Mouse (Mus musculus): ENCODE data around the gene Palld. TPM values are rescaled to one million over a fixed set of nuclear protein-coding genes. Genes with fewer than 3 reads are reported as not detected.

Gene Palld
- total RNA-seq, 2 experiments from 2014 or later, result 280 to 283 TPM

- intact Hi-C loops (cut with DNase I), result no loop called here
Observed at GRCm38 (mm10) chr8:61696846-61697455, 205.5 kb downstream of the Palld start.

GRCm38 (mm10) chr8:61695416-61695815, 207.1 kb downstream of the Palld start:
- DNase-seq, result no peak
- intact Hi-C loops (cut with DNase I), result no loop called here

More at GRCm38 (mm10) chr8:61696846-61697455, 205.5 kb downstream of the Palld start:
- no peak for DNase-seq

- intact Hi-C loops (cut with DNase I), result no loop called here
- no peak for DNase-seq
Observed at GRCm38 (mm10) chr8:61692866-61693265, 209.6 kb downstream of the Palld start.

GRCm38 (mm10) chr8:61692129-61692528, 210.4 kb downstream of the Palld start:
- no peak for DNase-seq
- intact Hi-C loops (cut with DNase I), result no loop called here

DNA sequence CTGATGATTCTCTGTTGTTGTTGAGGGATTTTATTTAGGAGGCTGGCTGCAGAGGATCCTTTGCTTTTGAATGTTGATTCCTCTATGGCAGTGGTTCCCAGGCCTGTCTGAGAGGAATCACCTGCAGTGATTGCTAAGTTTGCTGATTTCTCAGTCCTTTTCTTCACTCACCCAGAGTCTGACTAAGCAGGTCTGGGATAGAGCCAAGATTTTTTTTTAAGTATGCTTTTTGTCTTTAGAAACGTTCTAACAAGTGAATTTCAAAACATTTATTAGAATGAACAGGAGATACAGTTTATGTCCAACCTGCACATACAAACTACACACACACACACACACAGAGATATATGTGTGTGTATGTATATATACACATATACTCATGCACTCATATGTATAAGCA, 211.1 kb downstream of the Palld start:
- intact Hi-C loops (cut with DNase I), result no loop called here
- no peak for DNase-seq

DNA sequence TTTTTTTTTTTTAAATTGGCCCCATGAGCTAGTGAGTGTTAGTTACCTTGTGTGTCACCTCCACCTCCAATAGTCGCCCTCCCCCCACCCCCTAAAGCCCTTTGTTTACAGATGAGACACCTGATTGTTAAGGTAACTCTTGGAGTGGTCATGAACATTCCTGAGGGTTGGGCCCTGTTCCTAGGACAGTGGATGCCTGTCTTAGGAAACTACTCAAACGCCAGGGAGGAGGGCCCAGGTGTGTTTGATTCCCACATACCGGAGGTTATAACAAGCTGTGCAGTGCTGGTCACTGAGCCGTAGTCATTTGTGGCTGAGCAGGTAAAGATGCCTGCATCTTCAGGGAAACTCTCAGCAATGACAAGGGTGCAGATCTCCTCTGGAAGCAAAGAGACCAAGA, 215.4 kb downstream of the Palld start:
- intact Hi-C loops (cut with DNase I), result no loop called here
- DNase-seq, result no peak

DNA sequence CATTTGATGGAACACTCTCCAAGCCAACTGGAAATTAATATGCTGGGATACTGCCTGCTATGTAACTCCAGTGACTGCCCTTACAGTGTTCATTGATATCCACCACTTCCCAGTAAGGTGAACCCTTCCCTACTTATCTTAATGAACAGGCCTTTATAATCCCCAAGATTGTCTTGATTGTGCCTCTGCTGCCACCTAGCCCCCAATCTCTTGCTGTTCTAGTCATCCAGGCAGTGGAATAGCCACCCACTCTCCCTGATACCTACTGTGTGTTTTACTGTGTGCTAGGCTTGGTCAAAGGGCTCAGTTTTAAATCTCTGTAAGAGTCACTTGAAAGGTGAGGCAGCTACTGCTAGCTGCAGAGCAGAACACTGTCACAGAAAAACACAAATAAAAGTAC, 216.2 kb downstream of the Palld start:
- DNase-seq, result no peak
- intact Hi-C loops (cut with DNase I), result loop anchor here (1.0 kb wide), 1 partner anchor 146 kb away; no protein-coding TSS in a partner anchor

- no peak for DNase-seq
- intact Hi-C loops (cut with DNase I), result no loop called here
Observed at GRCm38 (mm10) chr8:61685280-61685679, 217.2 kb downstream of the Palld start.

DNA sequence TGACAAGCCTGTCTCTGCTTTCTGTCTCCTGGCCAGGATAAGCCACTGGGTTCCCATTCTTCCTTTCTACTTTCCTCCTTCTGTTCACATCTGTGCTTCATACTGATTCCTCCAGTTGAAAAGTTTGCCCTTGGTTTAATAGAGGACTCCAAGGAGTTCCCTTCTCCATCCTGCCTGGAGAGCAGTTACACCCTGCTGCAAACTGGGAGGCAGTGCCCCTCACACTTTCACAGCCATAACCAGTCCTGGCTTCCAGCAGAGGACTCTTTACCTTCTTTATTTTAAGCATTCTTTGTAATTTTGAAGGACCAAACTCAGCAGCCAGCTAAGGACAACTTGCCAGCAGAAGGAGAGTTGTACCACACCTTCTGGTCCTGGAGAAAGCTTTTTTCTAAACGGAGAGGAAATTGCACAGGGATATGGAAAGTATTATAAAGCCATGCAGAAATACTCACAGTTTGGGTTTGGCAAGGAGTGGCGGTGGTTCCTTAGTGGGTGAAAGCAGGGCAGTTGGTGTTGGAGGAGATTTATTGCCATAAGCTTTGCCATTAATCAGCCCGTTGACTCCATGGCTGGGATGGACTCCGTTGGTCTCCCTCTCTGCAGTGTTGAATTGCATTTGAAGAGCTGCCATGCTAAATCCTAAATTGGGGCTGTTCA, 218.1 kb downstream of the Palld start:
- DNase-seq, result no peak
- intact Hi-C loops (cut with DNase I), result no loop called here

- intact Hi-C loops (cut with DNase I), result no loop called here
- DNase-seq, result no peak
Observed at GRCm38 (mm10) chr8:61682902-61683301, 219.6 kb downstream of the Palld start.

GRCm38 (mm10) chr8:61681217-61681616, 221.3 kb downstream of the Palld start:
- intact Hi-C loops (cut with DNase I), result no loop called here
- DNase-seq, result peak in 1 of 2 experiments; percentile 56

DNA sequence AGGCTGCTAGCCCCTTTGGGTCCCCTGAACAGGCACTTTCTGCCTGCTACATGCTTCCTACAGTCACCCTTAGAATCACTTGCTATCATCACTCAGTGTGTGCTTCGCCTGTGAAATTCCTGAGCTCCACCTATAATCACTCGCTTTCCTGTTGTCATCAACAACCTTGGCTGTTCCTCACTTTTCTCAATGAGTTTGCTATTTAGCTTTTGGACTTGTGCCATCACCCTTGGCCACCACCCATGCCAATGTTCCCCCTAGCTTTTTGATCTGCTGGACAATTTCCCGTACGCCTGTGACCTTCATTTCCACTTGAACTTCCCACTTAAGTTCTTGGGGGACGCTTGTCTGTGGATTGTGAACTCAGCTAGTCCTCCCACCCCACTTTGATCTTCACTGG, 225.3 kb downstream of the Palld start:
- peak; percentile 83 to 85 for DNase-seq
- intact Hi-C loops (cut with DNase I), result no loop called here

DNA sequence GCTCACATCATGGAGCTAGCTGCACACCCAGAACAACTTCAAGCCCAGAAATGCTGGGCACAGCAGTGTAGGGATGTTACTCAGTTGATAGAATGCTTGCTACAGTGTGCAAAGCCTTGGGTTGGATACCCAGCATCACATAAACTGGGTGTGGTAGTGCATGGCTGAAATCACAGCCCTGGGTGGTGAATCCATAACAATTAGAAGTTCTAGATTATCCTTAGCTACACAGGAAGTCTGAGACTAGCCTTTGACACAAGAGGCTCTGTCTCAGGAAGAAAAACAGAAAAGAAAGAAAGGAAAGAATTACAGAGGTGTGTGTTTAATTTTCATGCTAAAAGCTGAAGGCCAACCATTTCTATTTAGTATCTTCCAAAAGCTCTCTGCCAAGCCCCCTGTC, 231.3 kb downstream of the Palld start:
- DNase-seq, result no peak
- intact Hi-C loops (cut with DNase I), result no loop called here

DNA sequence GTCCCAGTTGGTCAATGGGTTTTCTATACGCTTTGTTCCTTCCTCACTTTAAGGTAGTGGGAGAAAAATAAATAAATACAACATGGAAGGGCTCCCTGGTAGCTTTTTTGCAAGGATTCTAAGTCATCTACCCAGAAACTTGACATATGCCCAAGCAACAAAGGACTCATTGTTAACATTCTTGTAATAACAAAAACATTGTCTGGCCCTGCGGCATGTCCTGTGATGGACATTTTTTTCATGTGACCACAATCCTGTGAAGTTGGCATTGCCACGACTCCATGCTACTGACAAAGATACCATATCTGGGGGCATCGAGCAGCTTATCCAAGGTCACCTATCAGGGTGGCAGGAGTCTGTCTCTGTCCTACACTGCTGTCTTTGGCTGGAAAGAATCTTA, 232.1 kb downstream of the Palld start:
- no peak for DNase-seq
- intact Hi-C loops (cut with DNase I), result no loop called here

DNA sequence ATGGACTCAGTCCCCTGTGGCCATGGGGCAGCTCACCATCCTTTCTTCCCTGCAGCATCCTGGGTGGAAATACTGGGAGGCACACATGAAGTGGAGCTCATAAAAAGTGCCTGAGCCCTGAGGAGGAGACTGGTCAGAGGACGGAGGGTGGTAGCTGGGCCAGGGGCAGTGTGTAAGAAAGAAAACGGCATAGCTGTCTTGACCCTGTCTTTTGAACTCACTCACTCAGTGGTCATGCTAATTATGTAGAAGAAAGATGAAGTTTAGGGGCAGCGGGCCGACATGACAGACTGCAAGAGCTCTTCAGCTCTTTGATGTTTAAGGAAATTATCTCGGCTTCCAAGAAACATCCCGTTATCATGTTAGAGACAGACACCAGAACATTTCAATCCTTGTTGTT, 235.6 kb downstream of the Palld start:
- no peak for DNase-seq
- intact Hi-C loops (cut with DNase I), result no loop called here

GRCm38 (mm10) chr8:61665021-61665420, 237.5 kb downstream of the Palld start:
- intact Hi-C loops (cut with DNase I), result no loop called here
- DNase-seq, result peak; percentile 65 to 66

GRCm38 (mm10) chr8:61664162-61664561, 238.3 kb downstream of the Palld start:
- DNase-seq, result no peak
- intact Hi-C loops (cut with DNase I), result no loop called here

DNA sequence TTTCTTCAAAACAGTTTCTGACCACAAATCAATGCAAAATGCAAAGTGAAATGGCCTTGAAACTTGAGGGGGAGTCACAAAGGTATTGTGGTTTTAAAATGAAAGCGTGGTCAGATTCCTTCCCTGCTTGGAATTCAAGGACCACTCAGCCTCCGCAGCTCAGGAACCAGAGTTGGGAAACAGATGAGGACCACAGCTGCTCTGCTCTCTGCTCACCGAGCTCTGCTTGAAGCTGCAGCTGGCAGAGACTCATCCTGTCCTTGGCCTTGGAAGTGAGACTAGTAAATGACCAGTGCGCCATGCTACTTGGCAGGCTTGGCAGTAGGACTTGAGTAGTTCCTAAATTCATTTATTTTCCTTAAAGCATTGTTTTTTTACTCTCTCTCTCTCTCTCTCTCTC, 239.7 kb downstream of the Palld start:
- no peak for DNase-seq
- intact Hi-C loops (cut with DNase I), result no loop called here

GRCm38 (mm10) chr8:61661611-61662010, 240.9 kb downstream of the Palld start:
- no peak for DNase-seq
- intact Hi-C loops (cut with DNase I), result no loop called here

GRCm38 (mm10) chr8:61660961-61661360, 241.5 kb downstream of the Palld start:
- DNase-seq, result no peak
- intact Hi-C loops (cut with DNase I), result no loop called here

GRCm38 (mm10) chr8:61651955-61652354, 250.5 kb downstream of the Palld start:
- intact Hi-C loops (cut with DNase I), result no loop called here
- DNase-seq, result no peak

DNA sequence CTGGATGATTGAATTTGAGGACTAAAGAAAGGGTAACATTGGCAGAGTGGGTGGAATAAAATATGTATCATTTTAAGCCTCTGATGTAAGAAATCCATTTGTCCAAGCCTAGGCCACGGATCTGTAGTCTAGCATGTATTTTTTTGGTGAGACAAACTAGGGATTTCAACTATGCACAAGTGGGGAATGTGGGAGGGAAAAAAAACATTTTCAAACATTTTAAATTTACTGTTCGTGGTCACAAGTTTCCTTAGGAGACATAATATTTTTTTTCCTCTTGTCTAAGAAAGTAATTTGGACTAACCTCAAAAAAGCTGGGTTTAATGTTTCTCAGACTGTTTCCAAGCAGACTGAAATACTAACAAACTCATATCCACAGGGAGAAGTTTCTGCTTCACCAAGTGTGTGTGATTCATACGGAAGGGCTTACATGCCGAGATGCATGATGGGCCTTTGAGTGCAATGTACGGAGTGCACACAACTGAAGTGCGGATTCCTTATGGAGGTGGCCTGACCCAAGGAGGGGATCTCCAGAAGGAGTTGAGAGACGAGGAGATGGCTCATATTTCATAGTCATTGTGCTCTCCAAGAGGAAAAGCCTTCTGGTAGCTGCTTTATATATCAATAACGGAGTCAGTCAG, 256.2 kb downstream of the Palld start:
- no peak for DNase-seq
- intact Hi-C loops (cut with DNase I), result no loop called here
